Mouse (Mus musculus): ENCODE data around the gene March5. TPM values are rescaled to one million over a fixed set of nuclear protein-coding genes. Genes with fewer than 3 reads are reported as not detected.

Gene March5
- polyA plus RNA-seq, 1 experiment from 2014 or later = 150 TPM

DNA sequence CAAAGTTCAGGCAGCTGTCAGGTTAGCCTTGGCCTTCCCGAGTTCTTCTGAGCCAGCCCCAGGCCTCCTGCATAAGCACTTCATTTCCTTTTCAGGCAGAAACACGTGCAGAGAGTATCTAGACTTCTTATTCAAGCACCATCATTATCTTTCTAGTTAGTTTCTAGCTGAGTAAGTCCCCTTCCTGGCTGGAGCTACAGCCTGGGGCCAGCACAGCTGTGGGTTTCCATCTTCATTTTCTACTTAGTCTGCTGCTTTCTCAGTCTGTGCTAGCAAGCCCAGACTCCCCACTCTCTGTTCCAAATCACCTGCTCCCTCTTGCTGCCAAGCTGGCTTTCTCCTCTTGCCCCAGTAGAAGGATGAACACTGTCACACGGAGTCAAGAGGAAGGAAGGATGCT lies 39.5 kb downstream of the March5 start:
- WGBS = 43% methylated on average over 3 of the region's 3 CpGs
- no peaks in the 10 kb centered on the region for H3K4me1 ChIP-seq
- H3K4me3 ChIP-seq = no peak overlapping the region
- no peak for ATAC-seq (ENCODE audit: low FRiP score, low read depth)
- H3K36me3 ChIP-seq = no peaks in the 10 kb centered on the region
- no peak overlapping the region for H3K27ac ChIP-seq (replicated peaks)
- H3K9ac ChIP-seq (replicated peaks) = no peak overlapping the region
- H3K4me2 ChIP-seq (replicated peaks) = no peak overlapping the region
- H3K9me3 ChIP-seq = no peaks in the 10 kb centered on the region
- no peaks in the 10 kb centered on the region for H3K27me3 ChIP-seq

DNA sequence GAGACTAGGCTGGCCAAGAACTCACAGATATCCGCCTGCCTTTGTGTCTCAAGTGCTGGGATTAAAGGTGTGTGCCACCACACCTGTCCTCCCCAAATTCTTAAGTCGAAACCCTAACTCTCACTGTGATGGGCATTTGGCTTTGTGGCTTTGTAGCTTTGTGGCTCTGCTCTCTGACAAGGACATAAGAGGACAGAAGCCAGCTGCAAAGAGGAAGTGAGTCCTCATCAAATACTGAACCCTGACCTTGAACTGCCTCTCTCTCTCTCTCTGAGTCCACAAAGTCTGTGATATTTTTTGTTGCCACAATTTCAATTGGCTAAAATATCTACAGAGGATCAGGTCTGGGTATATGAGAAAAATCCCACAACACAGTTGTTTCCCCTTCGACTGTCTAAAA lies 40.9 kb downstream of the March5 start:
- Histone ChIP-seq H3K27me3 (no peaks in the 10 kb centered on the region), H3K9me3 (no peaks in the 10 kb centered on the region), H3K4me2 (replicated peaks) (no peak overlapping the region), H3K27ac (replicated peaks) (no peak overlapping the region), H3K36me3 (no peaks in the 10 kb centered on the region), H3K4me1 (no peaks in the 10 kb centered on the region), H3K4me3 (no peak overlapping the region), H3K9ac (replicated peaks) (no peak overlapping the region)
- ATAC-seq (ENCODE audit: low FRiP score, low read depth) = no peak
- 85% methylated on average over 3 of the region's 3 CpGs for WGBS

DNA sequence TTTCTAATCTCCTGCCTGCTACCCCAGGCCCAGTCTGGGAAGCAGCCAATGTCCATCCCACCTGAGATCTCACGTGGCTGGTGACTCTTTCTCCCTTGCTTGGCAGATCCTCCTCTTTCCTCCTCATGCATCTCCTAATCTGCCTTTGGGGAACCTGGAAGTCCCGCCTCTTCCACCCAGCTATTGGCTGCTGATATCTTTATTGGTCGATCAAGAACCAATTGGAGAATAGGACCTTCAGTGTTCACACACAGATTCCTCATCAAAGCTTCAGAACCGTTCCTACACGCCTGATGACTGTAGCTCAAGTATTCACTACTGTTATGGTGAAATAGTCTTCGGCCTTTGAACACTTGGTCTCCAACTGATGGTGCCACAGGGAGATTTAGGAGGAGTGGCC lies 44.8 kb downstream of the March5 start:
- Histone ChIP-seq H3K4me3 (no peak overlapping the region), H3K4me2 (replicated peaks) (no peak overlapping the region), H3K27ac (replicated peaks) (no peak overlapping the region), H3K27me3 (no peaks in the 10 kb centered on the region), H3K9me3 (no peaks in the 10 kb centered on the region), H3K36me3 (no peaks in the 10 kb centered on the region), H3K4me1 (no peaks in the 10 kb centered on the region), H3K9ac (replicated peaks) (no peak overlapping the region)
- WGBS = 63% methylated on average over 6 of the region's 6 CpGs
- no peak for ATAC-seq (ENCODE audit: low FRiP score, low read depth)

DNA sequence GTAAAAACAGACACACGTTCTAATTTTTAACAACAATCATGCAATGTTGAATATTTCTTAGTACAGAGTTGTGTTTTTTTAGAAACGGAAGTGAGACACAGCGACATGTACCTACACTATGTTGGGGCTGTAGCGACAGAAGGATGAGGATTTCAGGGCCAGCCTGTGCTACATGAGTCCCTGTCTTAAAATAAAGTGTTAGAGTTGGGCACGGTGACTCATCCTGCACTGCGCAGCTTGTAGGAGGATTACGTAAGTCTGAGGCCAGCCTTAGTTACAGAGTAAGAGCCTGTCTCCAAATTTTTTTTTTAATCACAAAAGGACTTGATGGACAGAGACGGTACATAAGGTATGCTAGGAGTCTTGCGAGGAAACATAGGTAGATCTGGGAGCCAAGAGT lies 48.0 kb downstream of the March5 start:
- ATAC-seq (ENCODE audit: low FRiP score, low read depth) = no peak
- Histone ChIP-seq H3K27ac (replicated peaks) (no peak overlapping the region), H3K4me2 (replicated peaks) (no peak overlapping the region), H3K4me1 (no peaks in the 10 kb centered on the region), H3K9ac (replicated peaks) (no peak overlapping the region), H3K36me3 (no peaks in the 10 kb centered on the region), H3K9me3 (no peaks in the 10 kb centered on the region), H3K27me3 (no peaks in the 10 kb centered on the region), H3K4me3 (no peak overlapping the region)
- 90% methylated on average over 9 of the region's 9 CpGs for WGBS

DNA sequence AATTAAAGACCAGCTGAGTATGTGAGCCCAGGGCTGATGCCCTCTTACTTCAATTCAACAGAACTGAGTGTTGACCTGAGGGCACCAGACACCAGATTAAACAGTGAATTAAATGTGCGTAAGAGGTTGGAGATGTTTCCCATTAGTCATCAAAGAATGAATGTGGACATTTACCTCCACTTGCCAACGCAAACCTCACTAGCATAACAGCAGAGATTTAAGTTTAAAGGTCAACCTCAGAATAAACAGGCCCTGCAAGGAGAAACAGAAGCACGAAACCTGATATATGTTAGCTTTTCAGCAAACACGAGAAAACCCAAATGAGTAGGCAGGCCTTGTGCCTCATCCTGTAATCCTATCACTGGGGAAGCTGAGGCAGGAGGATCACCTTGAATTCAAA lies 55.0 kb downstream of the March5 start:
- 66% methylated on average over 4 of the region's 4 CpGs for WGBS
- Histone ChIP-seq H3K9me3 (no peaks in the 10 kb centered on the region), H3K4me2 (replicated peaks) (no peak overlapping the region), H3K27ac (replicated peaks) (no peak overlapping the region), H3K9ac (replicated peaks) (no peak overlapping the region), H3K4me3 (no peak overlapping the region), H3K27me3 (no peaks in the 10 kb centered on the region), H3K4me1 (peaks cover 9% of the 10 kb centered on the region), H3K36me3 (no peaks in the 10 kb centered on the region)
- no peak for ATAC-seq (ENCODE audit: low FRiP score, low read depth)

DNA sequence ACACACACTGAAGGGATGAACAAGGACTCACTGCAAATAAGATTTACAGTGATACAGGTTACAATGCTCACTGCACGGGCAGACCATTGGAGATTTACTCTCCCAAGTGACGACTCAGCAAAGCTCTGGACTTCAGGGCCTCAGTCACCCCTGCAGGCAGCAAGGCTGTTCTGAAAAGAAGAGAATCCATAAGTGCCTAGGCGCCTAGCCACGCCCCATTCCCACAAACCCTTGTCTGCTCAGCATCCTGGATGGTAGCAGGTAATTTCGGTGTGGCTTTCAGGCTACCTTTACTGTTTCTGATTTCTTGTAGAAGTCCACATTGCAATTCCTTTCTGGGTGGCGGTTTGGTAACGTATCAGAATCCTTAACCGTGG lies 56.2 kb downstream of the March5 start:
- no peak overlapping the region for H3K9ac ChIP-seq (replicated peaks)
- H3K4me2 ChIP-seq (replicated peaks) = no peak overlapping the region
- H3K36me3 ChIP-seq = 0 out of 2 replicates have a peak, but pooled peaks cover 4% of the 10 kb centered on the region
- 70% methylated on average over 8 of the region's 8 CpGs for WGBS
- H3K27ac ChIP-seq (replicated peaks) = no peak overlapping the region
- H3K4me3 ChIP-seq = no peak overlapping the region
- H3K4me1 ChIP-seq = peaks cover 9% of the 10 kb centered on the region
- ATAC-seq (ENCODE audit: low FRiP score, low read depth) = no peak
- no peaks in the 10 kb centered on the region for H3K9me3 ChIP-seq
- H3K27me3 ChIP-seq = no peaks in the 10 kb centered on the region

DNA sequence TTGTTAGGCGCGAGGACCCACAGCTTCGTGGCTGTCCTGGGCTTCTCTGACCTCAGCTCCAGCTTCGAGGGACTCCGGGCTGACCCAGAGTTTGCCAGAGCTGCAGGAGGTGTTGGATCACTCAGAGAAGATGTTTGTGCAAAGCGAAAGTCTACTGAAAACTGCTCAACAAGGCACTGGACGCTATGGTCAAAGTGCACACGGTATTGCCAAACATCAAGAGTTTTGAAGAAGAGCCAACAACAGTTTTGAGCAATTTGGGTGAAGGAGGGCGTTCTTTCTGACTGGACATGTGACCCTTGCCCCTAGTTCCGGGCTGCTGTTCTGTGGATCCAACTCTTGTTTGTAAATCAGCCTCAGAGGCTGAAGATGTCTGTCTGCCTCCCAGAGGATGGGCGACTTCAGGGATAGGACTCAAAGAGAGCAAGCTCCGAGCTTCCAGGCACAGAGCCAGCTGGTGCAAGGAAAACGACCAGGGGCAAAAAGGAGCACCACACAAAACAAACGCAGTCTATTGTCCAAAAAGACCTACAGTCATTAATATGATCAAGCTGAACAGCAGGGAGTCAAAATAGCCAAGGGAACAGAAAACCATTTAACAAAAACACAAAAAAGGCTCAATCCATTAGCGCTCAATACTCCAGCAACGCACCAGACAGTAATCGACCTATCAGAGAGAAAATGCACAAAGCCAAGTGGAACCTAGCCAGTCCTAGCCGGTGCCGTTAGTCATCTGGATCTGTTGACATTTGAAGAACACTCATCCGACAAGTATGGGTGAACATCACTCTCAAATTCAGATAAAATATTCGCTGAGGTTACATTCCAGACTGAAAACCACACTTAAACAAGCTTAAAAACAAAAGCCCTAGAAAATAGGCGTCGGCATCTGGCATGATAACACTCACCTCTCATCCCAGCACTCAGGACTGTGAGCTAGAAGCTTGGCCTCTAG lies 56.9 kb downstream of the March5 start:
- no peak for ATAC-seq (ENCODE audit: low FRiP score, low read depth)
- Histone ChIP-seq H3K9ac (replicated peaks) (no peak overlapping the region), H3K4me2 (replicated peaks) (no peak overlapping the region), H3K4me3 (no peak overlapping the region), H3K27ac (replicated peaks) (no peak overlapping the region), H3K27me3 (no peaks in the 10 kb centered on the region), H3K4me1 (peaks cover 9% of the 10 kb centered on the region), H3K9me3 (no peaks in the 10 kb centered on the region), H3K36me3 (peaks cover 10% of the 10 kb centered on the region; the same call in 1 of the 2 replicates)
- 67% methylated on average over 23 of the region's 23 CpGs for WGBS

DNA sequence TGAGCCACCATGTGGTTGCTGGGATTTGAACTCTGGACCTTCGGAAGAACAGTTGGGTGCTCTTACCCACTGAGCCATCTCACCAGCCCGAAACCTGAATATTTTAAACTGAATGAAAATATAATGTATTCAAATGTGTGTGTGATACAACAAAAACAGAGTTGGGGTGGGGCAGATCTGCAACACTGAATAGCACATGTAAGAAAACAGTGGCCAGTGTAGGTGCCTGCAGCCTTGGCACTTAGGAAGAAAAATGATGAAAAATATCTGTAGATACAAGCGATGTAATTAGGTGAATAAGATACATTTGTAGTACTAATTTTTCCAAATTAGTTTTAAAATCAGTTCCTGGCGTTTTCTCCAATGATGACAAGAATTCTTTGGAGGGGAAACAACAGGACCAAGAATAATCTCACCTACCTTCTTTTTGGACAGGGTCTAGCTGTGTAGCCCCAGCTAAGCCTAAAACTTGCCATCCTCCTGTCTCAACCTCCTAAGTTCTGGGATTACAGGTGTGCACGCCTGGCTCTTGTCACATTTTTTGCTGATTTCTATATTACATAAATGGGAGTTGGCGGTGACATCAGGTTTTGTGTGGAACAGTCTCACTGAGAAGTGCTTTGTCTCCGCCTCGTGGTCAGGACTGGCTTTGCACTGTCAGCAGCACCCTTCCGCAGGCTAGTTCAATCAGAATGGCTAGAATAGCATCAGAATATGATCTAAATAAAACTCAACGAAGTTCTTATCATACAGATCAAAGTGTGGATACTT lies 58.2 kb downstream of the March5 start:
- Histone ChIP-seq H3K9ac (replicated peaks) (no peak overlapping the region), H3K4me2 (replicated peaks) (no peak overlapping the region), H3K27ac (replicated peaks) (no peak overlapping the region), H3K4me1 (peaks cover 9% of the 10 kb centered on the region), H3K4me3 (no peak overlapping the region), H3K9me3 (no peaks in the 10 kb centered on the region), H3K36me3 (peaks cover 13% of the 10 kb centered on the region; the same call in 1 of the 2 replicates), H3K27me3 (no peaks in the 10 kb centered on the region)
- WGBS = 35% methylated on average over 10 of the region's 10 CpGs
- ATAC-seq (ENCODE audit: low FRiP score, low read depth) = peak; percentile 60; the same call in 1 of the 2 replicates

DNA sequence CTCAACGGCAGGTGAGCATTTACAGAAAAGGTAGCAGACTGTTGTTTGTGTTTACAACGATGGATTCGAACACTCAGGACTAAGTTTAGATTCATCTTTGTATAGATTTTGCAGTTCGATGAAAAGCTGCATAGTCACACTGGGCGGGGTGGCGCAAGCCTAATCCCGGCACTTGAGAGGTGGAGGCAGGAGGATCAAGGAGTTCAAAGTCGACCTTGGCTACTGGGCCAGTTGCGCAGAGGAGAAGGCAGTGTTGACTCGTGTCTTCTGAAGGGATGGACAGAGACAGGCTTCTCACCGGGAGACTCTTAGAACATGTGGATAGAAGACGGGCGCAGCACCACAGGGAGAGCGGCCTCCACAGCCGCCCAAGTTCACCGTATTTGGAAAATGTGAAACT lies 61.8 kb downstream of the March5 start:
- WGBS = 91% methylated on average over 16 of the region's 16 CpGs
- H3K4me1 ChIP-seq = peaks cover 5% of the 10 kb centered on the region
- no peak overlapping the region for H3K9ac ChIP-seq (replicated peaks)

More for the DNA sequence above, 61.8 kb downstream of the March5 start:
- Histone ChIP-seq H3K9me3 (no peaks in the 10 kb centered on the region), H3K4me3 (no peak overlapping the region), H3K36me3 (peaks cover 17% of the 10 kb centered on the region; the same call in 1 of the 2 replicates), H3K27me3 (no peaks in the 10 kb centered on the region), H3K27ac (replicated peaks) (no peak overlapping the region), H3K4me2 (replicated peaks) (no peak overlapping the region)
- no peak for ATAC-seq (ENCODE audit: low FRiP score, low read depth)

Other genes starting within 250 kb of the March5 start
- 4.8 and 6.7 TPM in 2 replicates for gene Cpeb3, start 1.1 kb downstream of the March5 start, polyA plus RNA-seq (2016; fragmentation: Nextera tagmentation; extraction: Ambion mirVana)
- 48.7 and 52.0 TPM in 2 replicates for gene Ide, start 130.3 kb downstream of the March5 start, polyA plus RNA-seq (2016; fragmentation: Nextera tagmentation; extraction: Ambion mirVana)
- 78.1 and 79.3 TPM in 2 replicates for gene Kif11, start 168.9 kb downstream of the March5 start, polyA plus RNA-seq (2016; fragmentation: Nextera tagmentation; extraction: Ambion mirVana)
- 6.5 and 7.8 TPM in 2 replicates for gene Hhex, start 227.3 kb downstream of the March5 start, polyA plus RNA-seq (2016; fragmentation: Nextera tagmentation; extraction: Ambion mirVana)

All from midbrain, embryonic 12.5 days (tissue).